Mouse (Mus musculus) limb, embryonic 13.5 days (tissue): Measurements from ENCODE around the gene Gm45521. TPM values are rescaled to one million over a fixed set of nuclear protein-coding genes. Genes with fewer than 3 reads are reported as not detected.

Experiments used
- ATAC-seq: fragments of 200-750 bp; cut with Nextera tagmentation; 2 replicates; pipeline ENCODE4 v1.8.0; 2017; ENCODE audit warnings: low read depth, moderate number of reproducible peaks, moderate TSS enrichment; ENCODE audit not compliant: low FRiP score
- H3K27ac ChIP-seq: fragments of 300-500 bp; sonication (generic); 2 replicates; pipeline ENCODE4 v1.5.1; 2015; ENCODE audit warnings: inconsistent platforms, mild to moderate bottlenecking, moderate library complexity
- H3K27me3 ChIP-seq: fragments of 300-500 bp; sonication (generic); 2 replicates; pipeline ENCODE4 v1.6.1; 2015; ENCODE audit warnings: mild to moderate bottlenecking, inconsistent platforms
- H3K36me3 ChIP-seq: fragments of 300-500 bp; sonication (generic); 2 replicates; pipeline ENCODE4 v1.6.1; 2015; ENCODE audit warnings: inconsistent platforms, mild to moderate bottlenecking, moderate library complexity
- H3K4me1 ChIP-seq: fragments of 300-500 bp; sonication (generic); 2 replicates; pipeline ENCODE4 v1.6.1; 2015; ENCODE audit warnings: inconsistent platforms
- H3K4me2 ChIP-seq: fragments of 300-500 bp; sonication (generic); replicated peaks from 2 replicates; pipeline ENCODE4 v1.6.1; 2015; ENCODE audit warnings: inconsistent platforms, mild to moderate bottlenecking, moderate library complexity
- H3K4me3 ChIP-seq: fragments of 300-500 bp; sonication (generic); 2 replicates; pipeline ENCODE4 v1.5.1; 2015; ENCODE audit warnings: moderate library complexity, mild to moderate bottlenecking, inconsistent platforms
- H3K9ac ChIP-seq: fragments of 300-500 bp; sonication (generic); 2 replicates; pipeline ENCODE4 v1.6.1; 2015; ENCODE audit warnings: mild to moderate bottlenecking, inconsistent platforms
- H3K9me3 ChIP-seq: fragments of 300-500 bp; sonication (generic); 2 replicates; pipeline ENCODE4 v1.6.1; 2016; ENCODE audit warnings: inconsistent platforms
- WGBS: fragments of 180-500 bp; shearing (Covaris S2); methylation state at CpG from one replicate; pipeline ENCODE4 v1.1.7; 2015; 5-methylcytosine and 5-hydroxymethylcytosine counted together
- polyA plus RNA-seq: library from polyadenylated mRNA; unstranded; fragments of >200 nt; fragmentation: Nextera tagmentation; extraction: Ambion mirVana; gene quantifications from 2 replicates; pipeline ENCODE4 v1.2.1, GENCODE M21; 2015

Gm45521 gene
- polyA plus RNA-seq: not detected in 2 replicates

GRCm38 (mm10) chr14:7957049-7957448 lies at the start of gene Gm45521:
Gene Gm45521, plus strand, starts transcription at chr14:7957288.
- H3K27ac ChIP-seq: no peak within 1 kb of the TSS
- H3K9me3 ChIP-seq: no peaks in the 10 kb centered on the region
- no peak for ATAC-seq
- peaks cover 41% of the 10 kb centered on the region for H3K4me1 ChIP-seq
- no peak within 1 kb of the TSS for H3K9ac ChIP-seq
- no peaks in the 10 kb centered on the region for H3K27me3 ChIP-seq
- peaks cover 3% of the 10 kb centered on the region; the same call in 1 of the 2 replicates for H3K36me3 ChIP-seq
- WGBS: 54% methylated on average over 9 of the region's 9 CpGs
- no peak within 1 kb of the TSS for H3K4me2 ChIP-seq
- no peak within 1 kb of the TSS for H3K4me3 ChIP-seq

DNA sequence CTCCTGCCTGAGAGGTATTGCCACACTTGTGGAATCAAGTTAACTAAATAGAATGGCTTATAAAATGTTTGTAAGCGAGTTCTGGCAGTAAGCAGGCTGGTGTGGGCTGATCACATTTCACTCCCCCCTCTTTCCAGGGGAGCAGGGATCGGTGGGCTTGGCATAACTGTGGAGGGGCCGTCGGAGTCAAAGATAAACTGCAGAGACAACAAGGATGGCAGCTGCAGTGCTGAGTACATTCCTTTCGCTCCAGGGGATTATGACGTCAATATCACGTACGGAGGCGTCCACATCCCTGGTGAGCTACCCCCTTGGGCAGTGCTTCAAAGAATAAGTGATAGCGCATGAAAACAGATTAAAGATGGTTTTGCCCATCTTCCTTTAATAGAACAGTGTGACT lies 47.6 kb upstream of the Gm45521 start:
- peak; percentile 37; the same call in 1 of the 2 replicates for ATAC-seq
- no peak overlapping the region for H3K4me2 ChIP-seq
- 47% methylated on average over 10 of the region's 10 CpGs for WGBS
- no peak overlapping the region for H3K4me3 ChIP-seq
- no peaks in the 10 kb centered on the region for H3K27me3 ChIP-seq
- peaks cover 93% of the 10 kb centered on the region for H3K36me3 ChIP-seq
- H3K9me3 ChIP-seq: no peaks in the 10 kb centered on the region
- no peak overlapping the region for H3K27ac ChIP-seq
- H3K9ac ChIP-seq: no peak overlapping the region
- peaks cover 29% of the 10 kb centered on the region for H3K4me1 ChIP-seq

- Histone ChIP-seq H3K9ac (no peak overlapping the region), H3K4me2 (no peak overlapping the region), H3K27ac (no peak overlapping the region), H3K4me3 (no peak overlapping the region), H3K4me1 (peaks cover 26% of the 10 kb centered on the region), H3K9me3 (no peaks in the 10 kb centered on the region), H3K27me3 (no peaks in the 10 kb centered on the region), H3K36me3 (peaks cover 96% of the 10 kb centered on the region)
- 0 out of 2 replicates have a peak, but pooled peaks have one; percentile 6 for ATAC-seq
- 40% methylated on average over 7 of the region's 7 CpGs for WGBS
Observed at GRCm38 (mm10) chr14:7913842-7914241, 43.2 kb upstream of the Gm45521 start.

GRCm38 (mm10) chr14:7914461-7914860 lies 42.6 kb upstream of the Gm45521 start:
- Histone ChIP-seq H3K27me3 (no peaks in the 10 kb centered on the region), H3K36me3 (peaks cover 97% of the 10 kb centered on the region), H3K4me1 (peaks cover 26% of the 10 kb centered on the region), H3K27ac (no peak overlapping the region), H3K4me2 (no peak overlapping the region), H3K9me3 (no peaks in the 10 kb centered on the region), H3K4me3 (no peak overlapping the region), H3K9ac (no peak overlapping the region)
- ATAC-seq: no peak
- WGBS: 30% methylated on average over 4 of the region's 4 CpGs

GRCm38 (mm10) chr14:7918150-7918991 lies 38.7 kb upstream of the Gm45521 start:
- ATAC-seq: no peak
- 78% methylated on average over 6 of the region's 6 CpGs for WGBS
- Histone ChIP-seq H3K27ac (no peak overlapping the region), H3K9ac (no peak overlapping the region), H3K4me2 (no peak overlapping the region), H3K4me3 (no peak overlapping the region), H3K27me3 (no peaks in the 10 kb centered on the region), H3K36me3 (peaks cover 95% of the 10 kb centered on the region), H3K9me3 (no peaks in the 10 kb centered on the region), H3K4me1 (peaks cover 9% of the 10 kb centered on the region)

- H3K4me3 ChIP-seq: no peak overlapping the region
- H3K27ac ChIP-seq: no peak overlapping the region
- no peaks in the 10 kb centered on the region for H3K27me3 ChIP-seq
- H3K9ac ChIP-seq: no peak overlapping the region
- H3K4me1 ChIP-seq: no peaks in the 10 kb centered on the region
- peaks cover 97% of the 10 kb centered on the region for H3K36me3 ChIP-seq
- WGBS: 89% methylated on average over 5 of the region's 5 CpGs
- no peaks in the 10 kb centered on the region for H3K9me3 ChIP-seq
- no peak for ATAC-seq
- no peak overlapping the region for H3K4me2 ChIP-seq
Observed at GRCm38 (mm10) chr14:7919309-7919708, 37.8 kb upstream of the Gm45521 start.

- no peaks in the 10 kb centered on the region for H3K9me3 ChIP-seq
- no peak overlapping the region for H3K27ac ChIP-seq
- H3K4me3 ChIP-seq: no peak overlapping the region
- 79% methylated on average over 4 of the region's 4 CpGs for WGBS
- no peaks in the 10 kb centered on the region for H3K27me3 ChIP-seq
- no peak overlapping the region for H3K9ac ChIP-seq
- H3K4me1 ChIP-seq: no peaks in the 10 kb centered on the region
- ATAC-seq: no peak
- peaks cover 96% of the 10 kb centered on the region for H3K36me3 ChIP-seq
- no peak overlapping the region for H3K4me2 ChIP-seq
Observed at GRCm38 (mm10) chr14:7919921-7920320, 37.2 kb upstream of the Gm45521 start.

DNA sequence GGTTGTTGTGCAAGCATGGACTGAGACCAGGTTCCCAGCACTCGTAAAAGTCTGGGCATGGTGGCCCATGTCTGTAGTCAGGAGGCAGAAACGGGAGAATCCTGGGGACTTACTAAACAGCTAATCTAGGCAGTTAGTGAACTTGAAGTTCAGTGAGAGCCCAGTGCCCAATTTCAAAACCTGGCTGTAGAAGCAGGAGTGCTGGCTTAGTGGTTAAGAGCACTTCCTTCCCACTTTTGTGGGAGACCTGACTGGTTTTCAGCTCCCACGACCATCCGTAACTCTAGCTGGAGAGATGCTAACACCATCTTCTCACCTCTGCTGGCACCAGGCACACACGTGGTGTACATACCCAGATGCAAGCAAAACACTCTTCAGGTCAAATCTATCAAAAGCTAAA lies 35.6 kb upstream of the Gm45521 start:
- peaks cover 95% of the 10 kb centered on the region for H3K36me3 ChIP-seq
- H3K4me2 ChIP-seq: no peak overlapping the region
- 79% methylated on average over 5 of the region's 5 CpGs for WGBS
- no peak overlapping the region for H3K27ac ChIP-seq
- no peaks in the 10 kb centered on the region for H3K9me3 ChIP-seq
- no peak overlapping the region for H3K9ac ChIP-seq
- H3K4me1 ChIP-seq: no peaks in the 10 kb centered on the region
- no peak overlapping the region for H3K4me3 ChIP-seq
- no peak for ATAC-seq
- H3K27me3 ChIP-seq: no peaks in the 10 kb centered on the region

- no peaks in the 10 kb centered on the region for H3K4me1 ChIP-seq
- ATAC-seq: no peak
- no peak overlapping the region for H3K9ac ChIP-seq
- no peak overlapping the region for H3K4me2 ChIP-seq
- H3K9me3 ChIP-seq: no peaks in the 10 kb centered on the region
- no peak overlapping the region for H3K4me3 ChIP-seq
- H3K27ac ChIP-seq: no peak overlapping the region
- peaks cover 88% of the 10 kb centered on the region for H3K36me3 ChIP-seq
- no peaks in the 10 kb centered on the region for H3K27me3 ChIP-seq
Observed at GRCm38 (mm10) chr14:7923635-7924034, 33.5 kb upstream of the Gm45521 start.

GRCm38 (mm10) chr14:7928362-7928761 lies 28.7 kb upstream of the Gm45521 start:
- Histone ChIP-seq H3K4me3 (no peak overlapping the region), H3K9ac (no peak overlapping the region), H3K9me3 (no peaks in the 10 kb centered on the region), H3K4me1 (no peaks in the 10 kb centered on the region), H3K4me2 (no peak overlapping the region), H3K27ac (no peak overlapping the region), H3K36me3 (peaks cover 90% of the 10 kb centered on the region), H3K27me3 (no peaks in the 10 kb centered on the region)
- no peak for ATAC-seq
- 64% methylated on average over 1 of the region's 1 CpGs for WGBS

DNA sequence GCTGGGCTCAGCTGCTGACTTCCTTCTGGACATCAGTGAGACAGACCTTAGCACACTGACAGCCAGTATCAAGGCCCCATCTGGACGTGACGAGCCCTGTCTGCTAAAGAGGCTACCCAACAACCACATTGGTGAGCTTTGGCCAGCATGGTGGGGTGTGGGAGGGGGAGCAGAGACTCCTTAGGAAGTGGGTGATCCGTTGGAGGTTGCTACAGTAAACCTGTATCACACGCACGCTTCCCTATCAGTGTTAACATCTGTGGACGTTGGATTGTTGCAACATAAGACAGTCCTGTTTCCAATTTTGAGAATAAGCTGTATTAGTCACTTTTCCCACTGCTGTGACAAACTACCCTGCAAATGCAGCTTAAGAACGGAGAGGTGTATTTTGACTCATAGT lies 28.1 kb upstream of the Gm45521 start:
- Histone ChIP-seq H3K9ac (no peak overlapping the region), H3K4me3 (no peak overlapping the region), H3K9me3 (no peaks in the 10 kb centered on the region), H3K27ac (no peak overlapping the region), H3K4me2 (no peak overlapping the region), H3K4me1 (no peaks in the 10 kb centered on the region), H3K36me3 (peaks cover 90% of the 10 kb centered on the region), H3K27me3 (no peaks in the 10 kb centered on the region)
- WGBS: 90% methylated on average over 7 of the region's 7 CpGs
- no peak for ATAC-seq

- no peak for ATAC-seq
- peaks cover 13% of the 10 kb centered on the region for H3K4me1 ChIP-seq
- H3K27me3 ChIP-seq: no peaks in the 10 kb centered on the region
- H3K36me3 ChIP-seq: peaks cover 91% of the 10 kb centered on the region
- H3K27ac ChIP-seq: no peak overlapping the region
- no peaks in the 10 kb centered on the region for H3K9me3 ChIP-seq
- 94% methylated on average over 4 of the region's 4 CpGs for WGBS
- H3K4me3 ChIP-seq: no peak overlapping the region
- H3K4me2 ChIP-seq: no peak overlapping the region
- H3K9ac ChIP-seq: no peak overlapping the region
Observed at GRCm38 (mm10) chr14:7932151-7932550, 24.9 kb upstream of the Gm45521 start.

- no peaks in the 10 kb centered on the region for H3K27me3 ChIP-seq
- no peak overlapping the region for H3K4me3 ChIP-seq
- peaks cover 77% of the 10 kb centered on the region for H3K36me3 ChIP-seq
- peaks cover 33% of the 10 kb centered on the region for H3K4me1 ChIP-seq
- H3K27ac ChIP-seq: no peak overlapping the region
- WGBS: 89% methylated on average over 7 of the region's 7 CpGs
- no peaks in the 10 kb centered on the region for H3K9me3 ChIP-seq
- no peak overlapping the region for H3K9ac ChIP-seq
- no peak overlapping the region for H3K4me2 ChIP-seq
- ATAC-seq: no peak
Observed at GRCm38 (mm10) chr14:7934166-7934565, 22.9 kb upstream of the Gm45521 start.
